Mouse (Mus musculus) CD4-positive helper T cell, adult 2 months (primary cell): ENCODE results near the gene Gnao1.
A peak's percentile ranks its signal among the peaks of the same experiment; 100 is the strongest.

ENCODE experiments used
- DNase-seq: peaks from one replicate; pipeline ENCODE4 v3.0.0-alpha.2; 2012; ENCODE audit warnings: low read depth, missing footprints, low spot score

Gnao1 gene

GRCm38 (mm10) chr8:93809686-93810027 lies at the start of gene Gnao1:
Gene Gnao1 (plus strand): TSS chr8:93809966.
- DNase-seq, result no peak

DNA sequence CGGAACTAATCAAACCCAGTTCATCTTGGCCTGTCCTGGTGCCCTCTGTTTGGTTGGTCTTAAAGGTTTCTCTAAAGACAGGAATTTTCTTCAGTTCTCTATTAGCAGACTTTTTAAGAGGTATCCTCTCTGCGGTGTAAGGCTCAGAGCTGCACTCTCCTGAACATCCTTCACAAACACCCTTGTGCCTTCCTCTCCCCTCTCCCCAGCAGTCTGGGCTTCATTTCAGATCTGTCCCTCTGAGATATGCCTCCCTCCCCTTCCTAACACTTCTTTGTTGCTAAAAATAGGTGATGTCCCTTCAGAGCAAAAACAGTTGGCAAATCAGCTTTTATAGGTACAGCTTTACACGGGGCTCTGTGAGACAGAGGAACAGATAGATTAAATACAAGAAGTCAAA lies 32.2 kb upstream of the Gnao1 start:
- no peak for DNase-seq

DNA sequence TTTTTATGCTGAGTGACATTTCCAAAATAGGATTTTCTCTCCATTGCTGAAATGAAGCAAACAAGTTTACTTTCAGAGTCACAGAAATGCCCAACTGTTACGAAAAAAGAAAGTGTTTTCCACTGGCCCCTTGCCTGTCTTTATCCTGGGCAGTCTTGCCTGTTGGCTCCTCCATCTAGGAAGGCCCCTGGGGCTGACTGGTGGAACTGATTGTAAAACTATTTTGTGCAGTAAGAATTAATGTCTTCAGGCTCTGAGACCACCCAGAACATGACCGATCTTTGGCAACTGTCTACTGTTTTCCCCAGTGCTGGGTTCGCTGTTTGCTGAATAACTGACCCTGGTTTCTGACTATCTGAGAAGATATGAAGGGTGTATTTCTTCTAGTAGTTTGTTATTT lies 540 bp upstream of the Gnao1 start:
- DNase-seq, result no peak

GRCm38 (mm10) chr8:93810028-93810858 lies 477 bp downstream of the Gnao1 start:
- peak; percentile 65 for DNase-seq

GRCm38 (mm10) chr8:93810859-93811602 lies 1.3 kb downstream of the Gnao1 start:
- DNase-seq, result no peak

DNA sequence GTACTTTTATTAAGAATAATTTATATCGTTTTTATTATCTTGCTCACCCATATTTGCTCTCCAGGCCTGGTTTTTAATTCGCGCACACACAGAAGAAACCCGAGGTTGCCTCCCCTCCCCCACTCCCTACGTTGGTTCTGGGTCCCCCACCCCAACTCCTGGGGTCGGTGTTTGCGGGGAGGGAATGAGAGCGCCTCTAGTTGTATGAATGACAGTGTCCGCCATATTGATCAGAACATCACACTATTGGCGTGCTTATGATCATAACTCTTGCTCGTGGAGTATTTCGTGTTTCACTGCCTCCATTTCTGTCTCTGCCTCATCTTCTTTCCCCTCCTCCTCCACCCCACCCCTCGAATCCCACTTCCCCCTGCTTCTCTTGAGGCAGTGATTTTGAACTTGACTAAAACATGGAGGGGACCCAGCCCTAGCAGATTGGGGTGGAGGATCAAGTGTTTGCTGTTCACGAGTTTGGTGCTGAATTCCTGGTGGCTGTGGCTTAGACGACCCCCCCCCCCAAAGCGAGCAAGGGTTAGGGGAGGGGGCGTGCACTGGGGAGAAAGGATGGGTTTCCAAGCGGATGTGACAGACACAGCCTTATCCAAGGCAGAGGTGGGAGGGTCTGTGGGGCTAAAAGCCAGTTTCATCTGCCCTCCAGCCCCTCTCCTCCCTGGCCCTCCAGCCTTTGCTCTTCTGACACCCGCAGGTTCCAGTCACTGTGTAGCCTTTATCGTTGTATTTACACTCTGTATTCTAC lies 2.1 kb downstream of the Gnao1 start:
- DNase-seq, result no peak

DNA sequence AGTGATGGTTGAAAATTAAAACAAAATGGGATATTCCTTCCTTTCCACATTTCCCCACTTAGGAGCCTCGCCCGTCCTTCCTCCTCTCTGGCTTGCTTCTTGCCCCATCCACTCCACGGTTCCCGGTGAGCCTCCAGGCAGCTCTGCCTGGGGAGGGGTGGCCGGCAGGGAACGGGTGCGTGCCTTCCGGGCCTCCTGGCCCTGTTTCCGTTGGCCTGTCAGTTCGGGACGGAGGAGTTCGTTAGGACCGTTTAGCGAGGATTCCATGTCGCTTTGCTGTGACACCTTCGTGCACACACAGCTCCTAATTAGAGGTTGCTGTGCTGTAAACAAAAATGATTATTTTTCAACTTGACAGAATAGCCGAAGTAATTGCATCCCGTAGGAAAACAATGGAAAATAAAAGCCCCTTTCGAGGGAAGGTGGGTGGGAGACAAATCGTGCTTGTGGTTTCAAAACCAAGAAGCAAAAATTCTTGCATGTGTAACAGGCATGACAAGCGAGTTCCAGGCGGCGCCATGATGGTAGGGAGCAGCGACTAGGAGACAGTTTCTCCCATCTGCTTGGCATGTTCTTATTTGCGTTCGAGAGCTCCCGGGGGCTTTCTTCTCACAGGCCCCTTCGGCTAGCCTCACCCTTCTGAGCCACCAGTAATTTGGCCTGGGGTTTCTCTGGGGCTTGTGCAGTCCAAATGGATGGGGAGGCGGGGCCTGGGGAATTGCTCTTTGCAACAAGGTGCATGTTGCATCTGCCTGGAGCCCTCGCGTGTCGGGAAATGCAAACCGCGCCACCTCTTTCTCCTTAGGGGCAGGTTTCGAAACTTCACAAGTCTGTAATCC lies 3.0 kb downstream of the Gnao1 start:
- DNase-seq, result no peak

DNA sequence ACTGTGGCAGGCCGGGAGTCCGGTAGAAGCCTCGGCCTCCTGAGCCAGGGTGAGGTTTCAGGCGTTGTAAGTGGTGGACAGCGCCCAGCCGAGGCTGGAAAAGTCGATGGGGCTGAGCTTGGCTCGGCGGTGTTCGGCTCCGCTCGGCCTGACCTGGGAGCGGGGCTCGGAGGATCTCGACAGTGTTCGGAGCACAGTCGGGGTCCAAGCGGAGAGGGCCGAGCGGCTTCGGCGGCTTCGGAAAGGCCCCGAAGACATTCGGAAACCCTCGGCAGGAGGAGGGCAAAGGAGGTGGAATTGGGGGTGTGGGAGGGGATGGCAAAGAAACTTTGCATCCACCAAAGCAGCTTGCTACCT lies 3.6 kb downstream of the Gnao1 start:
- no peak for DNase-seq

DNA sequence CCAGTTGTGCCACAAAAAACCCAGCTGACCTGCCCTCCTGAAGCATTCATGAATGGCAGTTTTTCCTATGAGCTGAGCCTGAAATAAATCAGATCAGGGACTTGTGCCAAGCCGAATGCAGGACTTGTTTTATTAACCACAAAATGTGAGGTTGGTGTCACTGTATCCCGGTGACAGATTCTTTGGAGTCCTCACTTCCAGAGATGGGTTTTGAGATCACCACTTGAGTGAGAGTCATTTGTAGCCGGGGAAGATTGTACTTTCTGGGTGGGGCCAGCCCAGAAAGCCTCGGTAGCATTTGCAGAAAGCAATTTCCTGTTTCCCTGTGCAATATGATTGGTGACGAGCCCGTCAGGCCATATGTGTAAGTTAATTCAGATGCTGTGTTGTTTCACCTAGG lies 4.5 kb downstream of the Gnao1 start:
- no peak for DNase-seq

GRCm38 (mm10) chr8:93816226-93816625 lies 6.5 kb downstream of the Gnao1 start:
- no peak for DNase-seq

DNA sequence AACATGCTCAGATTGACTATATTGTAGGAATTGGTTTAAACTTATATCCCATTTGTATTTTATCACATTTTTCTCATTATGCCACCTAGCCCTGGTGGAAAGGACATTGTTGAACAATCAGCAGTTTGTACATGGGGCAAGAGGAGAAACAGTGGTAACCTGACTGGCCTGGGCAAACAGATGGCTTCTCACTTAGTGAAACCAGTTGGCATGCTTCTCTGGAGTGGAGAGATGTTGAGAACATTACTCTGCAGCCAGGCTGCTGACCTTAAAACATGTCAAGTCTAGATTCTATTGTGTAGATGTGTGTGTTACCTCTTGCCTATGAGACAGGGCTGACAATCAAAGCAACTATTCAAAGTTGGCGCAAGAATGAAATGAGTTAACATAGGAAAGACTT lies 7.6 kb downstream of the Gnao1 start:
- no peak for DNase-seq

- DNase-seq, result no peak
Observed at GRCm38 (mm10) chr8:93819929-93820328, 10.2 kb downstream of the Gnao1 start.

DNA sequence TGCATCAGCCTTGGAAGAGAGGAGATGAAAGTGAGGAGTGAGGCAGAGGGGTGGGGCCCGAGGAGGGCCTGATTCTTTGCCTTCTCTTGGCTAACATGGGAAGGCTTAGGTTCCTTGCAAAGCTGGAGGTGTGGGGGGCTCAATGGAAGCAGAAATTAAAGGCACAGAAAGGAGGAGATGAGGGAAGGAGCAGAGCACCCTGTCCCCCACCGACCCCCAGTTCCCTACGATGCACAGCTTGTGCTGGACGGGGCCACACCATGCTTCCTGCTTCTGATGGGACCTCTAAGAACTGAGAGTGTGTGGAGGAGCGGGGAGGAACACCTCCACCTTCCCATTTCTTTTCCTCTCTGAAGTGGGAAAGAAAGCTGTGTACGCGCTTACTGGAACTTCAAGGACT lies 11.6 kb downstream of the Gnao1 start:
- DNase-seq, result no peak

DNA sequence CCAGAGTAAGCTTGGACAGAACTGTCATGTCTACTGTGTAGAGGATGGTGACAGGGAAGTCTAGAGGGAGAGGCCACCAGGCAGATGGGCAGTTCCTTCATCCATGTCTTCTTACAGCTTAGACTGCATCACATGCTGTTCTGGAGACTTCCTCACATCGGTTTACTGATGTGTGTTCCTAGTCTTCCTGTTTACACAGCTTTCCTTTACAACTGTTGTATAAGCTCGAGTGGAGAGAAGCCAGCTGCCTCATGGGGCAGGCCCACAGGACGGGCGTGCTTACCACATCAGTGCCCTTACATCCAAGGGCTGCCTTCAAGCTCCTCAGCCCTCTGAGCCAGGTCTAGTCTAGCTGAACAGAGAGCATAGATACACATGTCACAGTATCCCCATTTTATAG lies 15.6 kb downstream of the Gnao1 start:
- no peak for DNase-seq

DNA sequence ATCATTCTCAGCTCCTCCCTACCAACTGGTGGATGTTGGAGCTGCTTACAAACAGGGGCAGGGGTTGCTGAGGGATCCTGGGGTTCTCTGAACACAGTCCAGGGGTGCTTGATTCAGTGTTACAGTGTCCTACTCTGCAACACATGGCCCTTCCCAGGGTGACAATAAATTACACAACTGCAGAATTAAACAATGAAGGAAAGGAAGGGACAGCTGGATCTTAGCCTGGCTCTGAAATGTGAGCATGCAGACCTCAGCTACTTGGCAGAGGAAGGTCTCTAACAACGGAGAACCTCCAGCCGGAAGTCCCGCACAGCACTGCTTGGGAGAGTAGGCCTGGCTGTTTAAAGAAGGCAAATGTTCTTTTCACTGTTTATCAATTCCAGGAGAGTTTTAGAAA lies 20.9 kb downstream of the Gnao1 start:
- DNase-seq, result no peak

- DNase-seq, result no peak
Observed at GRCm38 (mm10) chr8:93835771-93836170, 26.0 kb downstream of the Gnao1 start.

DNA sequence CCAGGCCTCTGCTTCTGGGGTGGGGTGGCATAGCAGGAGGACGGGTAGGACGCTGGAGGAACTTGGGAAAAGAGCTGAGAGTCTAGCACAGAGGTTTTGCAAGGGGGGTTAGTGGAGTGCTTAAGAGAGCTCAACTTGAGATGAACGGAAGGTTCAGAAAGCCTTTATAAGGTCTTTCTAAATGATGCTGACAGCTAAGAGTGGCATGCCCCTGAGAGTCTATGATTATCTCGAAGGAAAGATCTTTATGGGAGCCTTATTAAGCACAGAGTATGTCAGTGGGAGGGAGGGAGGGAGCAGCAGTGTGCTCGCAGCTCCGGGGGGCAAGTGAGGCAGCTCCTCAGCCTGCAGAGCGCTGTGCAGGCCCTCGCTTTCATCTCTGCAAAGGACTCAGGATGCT lies 29.3 kb downstream of the Gnao1 start:
- DNase-seq, result no peak

GRCm38 (mm10) chr8:93840486-93840885 lies 30.7 kb downstream of the Gnao1 start:
- DNase-seq, result no peak

- no peak for DNase-seq
Observed at GRCm38 (mm10) chr8:93840956-93841752, 31.4 kb downstream of the Gnao1 start.

GRCm38 (mm10) chr8:93842574-93842973 lies 32.8 kb downstream of the Gnao1 start:
- no peak for DNase-seq
